Mouse (Mus musculus): ENCODE data around the gene Lin7c. TPM values are rescaled to one million over a fixed set of nuclear protein-coding genes. Genes with fewer than 3 reads are reported as not detected.

Gene Lin7c
- polyA plus RNA-seq (2017; shearing (Covaris generic)) = 60.8 TPM

DNA sequence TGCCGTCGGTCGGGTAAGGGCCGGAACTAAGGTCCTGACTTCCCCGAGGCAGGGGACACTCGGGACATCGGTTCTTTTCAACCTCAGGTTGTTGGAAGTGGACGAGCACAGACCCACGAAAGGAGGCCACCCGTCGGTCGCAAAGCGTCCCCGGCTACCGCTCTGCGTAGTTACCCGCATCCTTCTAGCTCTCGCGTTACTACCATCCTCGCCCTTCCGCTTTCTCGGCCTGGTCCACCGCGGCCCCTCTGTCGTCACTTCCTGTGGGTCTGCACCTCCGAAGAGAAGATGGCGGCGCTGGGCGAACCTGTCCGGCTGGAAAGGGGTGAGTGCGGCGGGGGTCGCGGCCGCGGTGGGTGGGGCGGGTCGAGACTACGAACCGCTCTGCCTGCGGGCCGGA lies at the start of gene Lin7c:
Gene Lin7c (plus strand): TSS at position 257 of the 400 bp plus-strand sequence.

GRCm38 (mm10) chr2:109917496-109918413 lies 27.1 kb downstream of the Lin7c start, which contains the start of gene Lgr4:
TSS of gene Lgr4 (plus strand) at chr2:109917647.

Other genes starting within 250 kb of the Lin7c start
- not detected for gene Bdnf, start 216.2 kb upstream of the Lin7c start, polyA plus RNA-seq (2017; shearing (Covaris generic))
- not detected for gene Lgr4, start 26.8 kb downstream of the Lin7c start, polyA plus RNA-seq (2017; shearing (Covaris generic))
- gene Ccdc34, start 127.0 kb downstream of the Lin7c start, polyA plus RNA-seq (2017; shearing (Covaris generic)) = 6.2 TPM

All from activated CD4-positive, CD25-positive, alpha-beta regulatory T cell, adult 9 weeks (primary cell).